Mouse (Mus musculus) neural tube, embryonic 10.5 days (tissue): Measurements from ENCODE around the gene Olfr1233.

Source experiments
- DNase-seq: peaks from one replicate; pipeline ENCODE4 v3.0.0-alpha.2; 2017; ENCODE audit warnings: low spot score; ENCODE audit errors: extremely low spot score

Olfr1233 gene

GRCm38 (mm10) chr2:89342298-89342697 is at the start of gene Olfr1233:
Gene Olfr1233 (minus strand): TSS chr2:89342398.
- DNase-seq: no peak

- DNase-seq: no peak
Measured at GRCm38 (mm10) chr2:89364765-89365164, 22.6 kb upstream of the Olfr1233 start, which contains the start of gene Olfr1234. Gene Olfr1234 (minus strand): TSS chr2:89364865.

- no peak for DNase-seq
Measured at GRCm38 (mm10) chr2:89329575-89329974, 12.6 kb downstream of the Olfr1233 start, which contains the start of gene Olfr1232. Gene Olfr1232 (minus strand): TSS chr2:89329675.

- no peak for DNase-seq
Measured at GRCm38 (mm10) chr2:89306974-89307373, 35.2 kb downstream of the Olfr1233 start, which contains the start of gene Olfr1231. Gene Olfr1231 (minus strand): TSS chr2:89307074.

- DNase-seq: no peak
Measured at GRCm38 (mm10) chr2:89297168-89297567, 45.0 kb downstream of the Olfr1233 start, which contains the start of gene Olfr1230. Gene Olfr1230 (minus strand): TSS chr2:89297268.

GRCm38 (mm10) chr2:89287914-89288313 is 54.3 kb downstream of the Olfr1233 start, which contains the start of gene Olfr1229:
Gene Olfr1229 (minus strand): TSS chr2:89288014.
- DNase-seq: no peak
